Mouse (Mus musculus): ENCODE measurements around the gene Ubfd1. TPM values are rescaled to one million over a fixed set of nuclear protein-coding genes. Genes with fewer than 3 reads are reported as not detected.
"Not testable (repeated sequence)": the region's sequence is repeated elsewhere in the genome, so short reads cannot be mapped to it uniquely, and the experiment has no call there.

Gene Ubfd1
- polyA plus RNA-seq, 2 experiments from 2014 or later: 10.1 to 12.7 TPM

DNA sequence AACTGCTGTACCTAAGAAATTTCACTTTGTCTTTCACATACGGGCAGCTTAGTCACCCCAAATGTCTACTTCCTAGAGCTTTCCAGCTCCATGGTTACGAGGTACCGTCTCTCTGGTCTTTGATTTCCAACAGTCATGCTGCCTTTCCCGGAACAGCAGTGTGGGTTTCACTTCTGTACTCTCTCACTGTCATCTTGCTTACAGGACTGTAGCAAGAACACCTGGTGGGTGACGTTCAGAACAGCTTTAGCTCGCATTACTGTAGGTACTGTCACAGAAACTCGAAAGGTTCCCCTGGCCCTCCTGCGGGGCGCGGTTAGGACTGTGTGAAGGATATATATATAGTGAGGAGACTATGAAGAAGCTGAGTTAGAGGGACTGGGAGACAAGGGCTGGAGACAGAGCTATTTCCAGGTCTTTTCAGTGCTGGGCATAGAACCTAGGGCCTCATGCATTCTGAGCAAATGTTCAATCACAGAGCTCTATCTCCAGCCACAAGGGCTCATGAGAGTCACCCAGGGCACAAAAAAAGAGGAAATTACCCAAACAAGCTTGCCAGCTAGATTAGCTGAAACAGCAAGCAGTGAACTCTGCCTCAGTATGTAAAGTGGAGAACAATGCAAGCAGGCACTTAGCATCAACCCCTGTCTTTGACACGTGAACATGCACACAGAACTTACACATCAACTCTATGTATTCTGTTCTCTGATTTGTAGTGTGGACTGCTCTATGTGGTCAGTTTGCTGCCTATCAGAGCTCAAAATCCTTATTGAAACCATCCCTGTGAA, 20.4 kb downstream of the Ubfd1 start:
- ATAC-seq: no peak

GRCm38 (mm10) chr7:122094564-122095330, 27.8 kb downstream of the Ubfd1 start:
- ATAC-seq: no peak

GRCm38 (mm10) chr7:122098009-122098408, 31.0 kb downstream of the Ubfd1 start:
- no peak for ATAC-seq

GRCm38 (mm10) chr7:122099222-122099621, 32.2 kb downstream of the Ubfd1 start:
- peak; percentile 53 for ATAC-seq

DNA sequence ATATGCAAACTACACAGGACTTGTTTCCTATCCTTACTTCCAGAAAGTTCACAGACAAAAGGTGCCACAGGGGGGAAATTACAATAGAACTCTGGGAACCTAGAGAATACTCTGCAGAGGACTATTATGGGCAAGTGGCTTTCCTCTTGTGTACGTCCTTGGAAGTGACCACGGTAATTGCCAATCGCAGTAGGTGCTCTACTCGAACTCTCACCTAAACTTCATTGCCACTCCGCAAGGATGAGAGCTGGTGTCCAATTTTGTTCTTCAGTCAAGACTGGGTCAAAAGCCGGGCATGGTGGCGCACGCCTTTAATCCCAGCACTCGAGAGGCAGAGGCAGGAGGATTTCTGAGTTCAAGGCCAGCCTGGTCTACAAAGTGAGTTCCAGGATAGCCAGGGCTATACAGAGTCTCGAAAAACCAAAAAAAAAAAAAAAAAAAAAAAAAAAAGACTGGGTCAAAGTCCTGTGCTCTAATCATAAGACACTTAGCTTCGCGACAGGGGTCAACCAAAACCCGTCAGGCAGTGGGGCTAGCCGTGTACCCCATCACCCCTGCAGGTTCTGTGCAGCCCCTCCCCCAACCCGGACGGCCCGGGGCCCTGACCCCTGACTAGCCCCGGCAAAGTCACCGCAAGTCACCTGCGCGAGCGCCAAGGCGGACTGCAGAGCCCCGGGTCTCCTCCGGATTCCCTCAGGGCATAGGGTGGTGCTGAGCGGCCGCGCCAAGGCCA, 34.2 kb downstream of the Ubfd1 start:
- ATAC-seq: not testable (repeated sequence)

- peak; percentile 99 for ATAC-seq
These were observed 34.8 kb downstream of the Ubfd1 start, which contains the start of gene Ndufab1 for GRCm38 (mm10) chr7:122101747-122102244. Gene Ndufab1 (minus strand): TSS chr7:122101886.

DNA sequence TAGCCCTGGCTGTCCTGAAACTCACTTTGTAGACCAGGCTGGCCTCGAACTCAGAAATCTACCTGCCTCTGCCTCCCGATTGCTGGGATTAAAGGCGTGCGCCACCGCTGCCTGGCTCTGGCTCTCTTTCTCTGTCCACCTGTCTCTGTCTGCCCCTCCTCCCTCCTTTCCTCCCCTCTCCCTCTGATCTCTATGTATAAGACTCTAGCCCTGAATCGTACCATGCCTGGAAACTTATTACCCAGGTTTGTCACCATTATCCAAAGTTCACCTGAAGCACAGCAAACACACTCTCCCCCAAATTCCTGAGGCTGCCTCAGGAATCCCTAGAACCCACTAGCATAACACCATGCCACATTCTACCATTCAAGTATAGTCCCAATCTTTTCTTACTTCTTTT, 41.2 kb downstream of the Ubfd1 start:
- ATAC-seq: no peak

DNA sequence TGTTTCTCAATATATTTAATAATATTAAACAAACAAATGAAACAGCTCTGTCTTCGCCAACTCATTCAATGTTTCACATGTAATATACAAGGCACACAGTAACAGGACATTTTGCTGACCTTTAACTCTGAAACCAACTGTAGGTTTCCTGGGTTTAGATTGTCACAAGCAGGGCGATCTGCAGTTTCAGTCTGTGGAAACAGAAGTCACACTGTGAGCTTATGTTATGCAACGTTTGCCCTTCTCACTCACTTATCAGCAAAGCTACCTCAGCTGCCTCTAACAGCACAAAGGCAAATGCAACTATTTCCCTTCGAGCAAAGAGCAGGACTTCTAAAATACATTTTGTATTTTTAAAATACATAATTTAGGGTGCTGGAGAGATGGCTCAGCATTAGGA, 56.5 kb downstream of the Ubfd1 start:
- ATAC-seq: no peak

DNA sequence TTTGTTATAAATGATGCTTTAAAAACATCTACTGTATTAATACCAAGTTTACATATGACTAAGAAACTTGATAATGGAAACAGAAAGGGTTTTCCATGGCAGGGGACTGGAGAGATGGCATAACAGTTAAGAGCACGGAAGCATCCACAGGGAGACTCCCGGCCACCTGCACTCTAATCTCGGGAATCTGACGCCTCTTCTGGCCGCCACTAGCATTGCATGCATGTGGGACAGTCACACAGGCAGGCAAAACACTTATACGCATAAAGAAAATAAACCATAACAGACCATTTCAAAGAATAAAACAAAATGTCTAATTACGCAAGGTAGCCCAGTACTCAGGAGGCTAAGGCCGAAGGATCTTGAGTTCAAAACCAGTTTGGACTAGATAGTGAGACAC, 58.7 kb downstream of the Ubfd1 start:
- no peak for ATAC-seq

DNA sequence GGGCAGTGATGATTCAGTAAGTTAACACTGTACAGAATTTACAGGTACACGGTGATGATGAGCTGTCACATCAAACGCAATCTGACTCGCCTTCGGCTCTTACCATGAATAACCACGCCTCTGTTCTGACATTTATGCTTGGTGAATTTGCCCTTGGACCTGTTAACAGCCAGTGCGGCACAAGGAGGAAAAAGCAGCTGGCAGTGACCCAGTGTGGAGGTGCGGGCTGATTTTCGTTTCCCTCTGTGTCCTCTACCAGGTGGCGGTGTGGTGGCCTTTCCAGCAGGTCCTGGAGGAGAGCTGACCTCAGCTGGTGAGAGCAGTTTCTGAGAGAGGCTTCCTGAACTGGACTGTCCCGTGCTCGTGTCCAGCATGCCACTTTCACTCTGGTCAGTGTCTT, 60.0 kb downstream of the Ubfd1 start:
- no peak for ATAC-seq

Other genes starting within 250 kb of the Ubfd1 start
- gene Scnn1b, start 202.1 kb upstream of the Ubfd1 start, polyA plus RNA-seq (2017; shearing (Covaris generic)): not detected
- 10 to 100 TPM in 1 of 2 experiments, 1 to 10 TPM in 1; 8.3 to 10.3 TPM for gene Cog7, start 85.5 kb upstream of the Ubfd1 start, polyA plus RNA-seq (2017; shearing (Covaris generic))
- 1 to 10 TPM in 1 of 2 experiments, under 1 TPM in 1; 0.83 to 2.4 TPM for gene Gga2, start 46.0 kb upstream of the Ubfd1 start, polyA plus RNA-seq (2017; shearing (Covaris generic))
- 1 to 10 TPM; 3.8 to 4.7 TPM for gene Ears2, start 88 bp downstream of the Ubfd1 start, polyA plus RNA-seq (2017; shearing (Covaris generic))
- 100 to 1,000 TPM; 148 to 236 TPM for gene Ndufab1, start 34.7 kb downstream of the Ubfd1 start, polyA plus RNA-seq (2017; shearing (Covaris generic))
- 10 to 100 TPM; 10.5 to 10.6 TPM for gene Palb2, start 65.8 kb downstream of the Ubfd1 start, polyA plus RNA-seq (2017; shearing (Covaris generic))
- gene Dctn5, start 65.9 kb downstream of the Ubfd1 start, polyA plus RNA-seq (2017; shearing (Covaris generic)): 100 to 1,000 TPM; 120 to 122 TPM
- gene Plk1, start 92.3 kb downstream of the Ubfd1 start, polyA plus RNA-seq (2017; shearing (Covaris generic)): 10 to 100 TPM; 11.5 to 23.1 TPM
- gene Ern2, start 119.0 kb downstream of the Ubfd1 start, polyA plus RNA-seq (2017; shearing (Covaris generic)): not detected
- not detected for gene Chp2, start 152.3 kb downstream of the Ubfd1 start, polyA plus RNA-seq (2017; shearing (Covaris generic))
- 10 to 100 TPM; 71.9 to 78.3 TPM for gene Prkcb, start 221.6 kb downstream of the Ubfd1 start, polyA plus RNA-seq (2017; shearing (Covaris generic))

Measured in activated CD4-positive, CD25-positive, alpha-beta regulatory T cell, adult 4 months (primary cell).